Mouse (Mus musculus) liver, embryonic 14.5 days (tissue): ENCODE data around the gene Snrpa. TPM values are rescaled to one million over a fixed set of nuclear protein-coding genes. Genes with fewer than 3 reads are reported as not detected.
"Not testable (repeated sequence)": the region's sequence is repeated elsewhere in the genome, so short reads cannot be mapped to it uniquely, and the experiment has no call there.

Experiments
- ATAC-seq: fragments of 200-750 bp; cut with Nextera tagmentation; 2 replicates; pipeline ENCODE4 v1.8.0; 2017; ENCODE audit warnings: moderate number of reproducible peaks, mild to moderate bottlenecking, moderate library complexity; ENCODE audit not compliant: insufficient read depth
- DNase-seq, 3 experiments: peaks; one replicate each; pipeline ENCODE4 v3.0.0-alpha.2; 2012 to 2013; ENCODE audit warnings: low read depth in 3 of 3, low spot score in 3 of 3
- H3K27ac ChIP-seq: fragments of 300-500 bp; sonication (generic); 2 replicates; pipeline ENCODE4 v1.5.1; 2014; ENCODE audit warnings: moderate library complexity, mild to moderate bottlenecking, control low read depth, inconsistent platforms
- H3K27me3 ChIP-seq: fragments of 300-500 bp; sonication (generic); 2 replicates; pipeline ENCODE4 v1.6.1; 2014; ENCODE audit warnings: mild to moderate bottlenecking, low read length, moderate library complexity; ENCODE audit not compliant: control insufficient read depth, insufficient read depth
- H3K36me3 ChIP-seq: fragments of 300-500 bp; sonication (generic); replicated peaks from 2 replicates; pipeline ENCODE4 v1.6.1; 2014; ENCODE audit warnings: low read depth; ENCODE audit not compliant: control insufficient read depth, insufficient read depth
- H3K4me1 ChIP-seq, 2 experiments: fragments of 200-500 bp in 1 of 2; fragments of 300-500 bp in 1 of 2; sonication (generic) in 1 of 2; replicated peaks; 2 replicates each; pipeline ENCODE4 v1.6.1; 2012 to 2014; ENCODE audit warnings: antibody characterized with exemption in 1 of 2, inconsistent platforms in 1 of 2, low read length in 1 of 2; ENCODE audit not compliant: control insufficient read depth in 2 of 2, insufficient read depth in 2 of 2
- H3K4me2 ChIP-seq: fragments of 300-500 bp; sonication (generic); 2 replicates; pipeline ENCODE4 v1.6.1; 2014; ENCODE audit warnings: low read depth, mild to moderate bottlenecking, control low read depth, moderate library complexity
- H3K4me3 ChIP-seq, 2 experiments: fragments of 200-500 bp in 1 of 2; fragments of 300-500 bp in 1 of 2; sonication (generic) in 1 of 2; 2 replicates each; pipeline ENCODE4 v1.5.1; 2012 to 2014; ENCODE audit warnings: low read depth in 2 of 2, low read length in 2 of 2, mild to moderate bottlenecking in 2 of 2, control low read depth in 1 of 2, inconsistent platforms in 1 of 2, moderate library complexity in 1 of 2; ENCODE audit not compliant: insufficient read depth in 1 of 2
- H3K9ac ChIP-seq: fragments of 300-500 bp; sonication (generic); replicated peaks from 2 replicates; pipeline ENCODE4 v1.6.1; 2014; ENCODE audit warnings: mild to moderate bottlenecking, control low read depth, moderate library complexity
- H3K9me3 ChIP-seq: fragments of 300-500 bp; sonication (generic); 2 replicates; pipeline ENCODE4 v1.6.1; 2016; ENCODE audit warnings: low read length, mixed read lengths; ENCODE audit not compliant: control insufficient read depth
- CTCF ChIP-seq: IDR thresholded peaks from 2 replicates; pipeline ENCODE4 v1.5.1; 2016; ENCODE audit warnings: antibody characterized with exemption, low read depth, control low read depth
- EP300 ChIP-seq: IDR thresholded peaks from 2 replicates; pipeline ENCODE4 v1.6.1; 2016; ENCODE audit warnings: antibody characterized with exemption, low read depth
- WGBS: fragments of 180-500 bp; shearing (Covaris S2); extraction: QIAGEN DNeasy Blood & Tissue Kit; methylation state at CpG from one replicate; pipeline ENCODE4 v1.1.7; 2014; ENCODE audit not compliant: insufficient replicate concordance; 5-methylcytosine and 5-hydroxymethylcytosine counted together
- polyA plus RNA-seq, 2 experiments: library from polyadenylated mRNA; depleted of rRNA in 1 of 2; stranded (reverse) in 1 of 2; unstranded in 1 of 2; fragments of >200 nt; fragmentation: Nextera tagmentation in 1 of 2; extraction: Ambion mirVana in 1 of 2; gene quantifications; 2 replicates each; pipeline versions ENCODE4 v1.2.1 to v1.2.3; 2012 to 2014

Snrpa gene
- 77.6 and 93.3 TPM in 2 replicates for polyA plus RNA-seq (2012; rRNA removed)
- 82.6 and 90.6 TPM in 2 replicates for polyA plus RNA-seq (2014; fragmentation: Nextera tagmentation; extraction: Ambion mirVana)

- peak; percentile 98 for ATAC-seq
- peak within 1 kb of the TSS; percentile 90 for H3K27ac ChIP-seq
- H3K9ac ChIP-seq: peak within 1 kb of the TSS; percentile 83
- no peaks in the 10 kb centered on the region for H3K27me3 ChIP-seq
- under 1% methylated on average over 64 of the region's 64 CpGs for WGBS
- H3K9me3 ChIP-seq: no peaks in the 10 kb centered on the region
- H3K4me1 ChIP-seq: peaks cover 11 to 16% of the 10 kb centered on the region in 2 experiments
- peak within 1 kb of the TSS; percentile 86 for H3K4me2 ChIP-seq
- H3K4me3 ChIP-seq: peak within 1 kb of the TSS; percentile 90 to 93
- TF ChIP-seq CTCF (no peak), EP300 (no peak)
- DNase-seq: peak; percentile 99 to 100 (median 100)
- H3K36me3 ChIP-seq: peaks cover 28% of the 10 kb centered on the region
Observed at GRCm38 (mm10) chr7:27195681-27196611, at the start of gene Snrpa, which contains the start of gene BC024978. Gene Snrpa, minus strand, starts transcription at chr7:27196271. Gene BC024978, plus strand, starts transcription at chr7:27195781.

GRCm38 (mm10) chr7:27244088-27244487 is 48.0 kb upstream of the Snrpa start:
- H3K4me2 ChIP-seq, H3K9ac ChIP-seq, H3K36me3 ChIP-seq, H3K9me3 ChIP-seq, H3K27me3 ChIP-seq, H3K27ac ChIP-seq, ATAC-seq, H3K4me1 ChIP-seq, DNase-seq, H3K4me3 ChIP-seq: not testable (repeated sequence)
- WGBS: 53% methylated on average over 2 of the region's 2 CpGs
- TF ChIP-seq CTCF: peak; percentile 59

- TF ChIP-seq CTCF: no peak
- no peak for TF ChIP-seq EP300
- Histone ChIP-seq H3K4me2 (no peak overlapping the region), H3K27ac (no peak overlapping the region), H3K4me3 (no peak overlapping the region), H3K4me1 (no peaks in the 10 kb centered on the region), H3K27me3 (no peaks in the 10 kb centered on the region), H3K36me3 (no peaks in the 10 kb centered on the region), H3K9ac (no peak overlapping the region), H3K9me3 (no peaks in the 10 kb centered on the region)
- WGBS: 60% methylated on average over 8 of the region's 8 CpGs
- DNase-seq (no peak), ATAC-seq (no peak)
Observed at GRCm38 (mm10) chr7:27243211-27243610, 47.1 kb upstream of the Snrpa start.

- H3K9ac ChIP-seq: no peak overlapping the region
- H3K4me1 ChIP-seq: peaks cover 3 to 5% of the 10 kb centered on the region in 2 experiments
- no peak overlapping the region for H3K27ac ChIP-seq
- H3K4me3 ChIP-seq: no peak overlapping the region
- 76% methylated on average over 5 of the region's 5 CpGs for WGBS
- ATAC-seq (no peak), DNase-seq (no peak)
- H3K4me2 ChIP-seq: no peak overlapping the region
- TF ChIP-seq EP300 (no peak), CTCF (no peak)
- H3K36me3 ChIP-seq: no peaks in the 10 kb centered on the region
- no peaks in the 10 kb centered on the region for H3K9me3 ChIP-seq
- H3K27me3 ChIP-seq: no peaks in the 10 kb centered on the region
Observed at GRCm38 (mm10) chr7:27238568-27238967, 42.5 kb upstream of the Snrpa start.

GRCm38 (mm10) chr7:27237527-27237926 is 41.5 kb upstream of the Snrpa start:
- ATAC-seq: no peak
- peaks cover 6% of the 10 kb centered on the region in 2 experiments for H3K4me1 ChIP-seq
- 69% methylated on average over 2 of the region's 2 CpGs for WGBS
- no peaks in the 10 kb centered on the region for H3K27me3 ChIP-seq
- H3K4me2 ChIP-seq: no peak overlapping the region
- no peak overlapping the region for H3K4me3 ChIP-seq
- H3K27ac ChIP-seq: no peak overlapping the region
- no peak for DNase-seq
- no peaks in the 10 kb centered on the region for H3K9me3 ChIP-seq
- H3K9ac ChIP-seq: no peak overlapping the region
- H3K36me3 ChIP-seq: no peaks in the 10 kb centered on the region
- TF ChIP-seq EP300 (no peak), CTCF (peak; percentile 32; the same call in 1 of the 2 replicates)
